Mouse (Mus musculus) limb, embryonic 11.5 days (tissue): Measurements from ENCODE around the gene 9130213A22Rik. TPM values are rescaled to one million over a fixed set of nuclear protein-coding genes. Genes with fewer than 3 reads are reported as not detected.

ENCODE experiments used
- ATAC-seq: fragments of 200-750 bp; cut with Nextera tagmentation; 2 replicates; pipeline ENCODE4 v1.8.0; 2017; ENCODE audit warnings: low read depth; ENCODE audit not compliant: insufficient number of reproducible peaks, low FRiP score, low TSS enrichment
- DNase-seq: peaks from one replicate; pipeline ENCODE4 v3.0.0-alpha.2; 2015; ENCODE audit warnings: low spot score
- H3K27ac ChIP-seq: fragments of 300-500 bp; sonication (generic); replicated peaks from 2 replicates; pipeline ENCODE4 v1.5.1; 2014; ENCODE audit warnings: low read depth, mild to moderate bottlenecking, low read length
- H3K27me3 ChIP-seq: fragments of 300-500 bp; sonication (generic); 2 replicates; pipeline ENCODE4 v1.6.1; 2014; ENCODE audit warnings: mild to moderate bottlenecking, low read length, mixed read lengths; ENCODE audit not compliant: control insufficient read depth, insufficient read depth
- H3K36me3 ChIP-seq: fragments of 300-500 bp; sonication (generic); 2 replicates; pipeline ENCODE4 v1.6.1; 2014; ENCODE audit warnings: mild to moderate bottlenecking, low read length, moderate library complexity, mixed read lengths; ENCODE audit not compliant: control insufficient read depth, insufficient read depth
- H3K4me1 ChIP-seq: fragments of 300-500 bp; sonication (generic); 2 replicates; pipeline ENCODE4 v1.6.1; 2014; ENCODE audit warnings: low read length, mixed read lengths; ENCODE audit not compliant: control insufficient read depth, insufficient read depth
- H3K4me2 ChIP-seq: fragments of 300-500 bp; sonication (generic); 2 replicates; pipeline ENCODE4 v1.6.1; 2014; ENCODE audit warnings: low read depth, mild to moderate bottlenecking, moderate library complexity; ENCODE audit not compliant: severe bottlenecking
- H3K4me3 ChIP-seq: fragments of 300-500 bp; sonication (generic); 2 replicates; pipeline ENCODE4 v1.5.1; 2014; ENCODE audit warnings: low read depth, low read length
- H3K9ac ChIP-seq: fragments of 300-500 bp; sonication (generic); 2 replicates; pipeline ENCODE4 v1.6.1; 2014; ENCODE audit warnings: mild to moderate bottlenecking, low read length
- H3K9me3 ChIP-seq: fragments of 300-500 bp; sonication (generic); 2 replicates; pipeline ENCODE4 v1.6.1; 2016; ENCODE audit warnings: low read length; ENCODE audit not compliant: control insufficient read depth
- WGBS: fragments of 180-500 bp; shearing (Covaris S2); extraction: QIAGEN DNeasy Blood & Tissue Kit; methylation state at CpG from one replicate; pipeline ENCODE4 v1.1.7; 2014; 5-methylcytosine and 5-hydroxymethylcytosine counted together
- polyA plus RNA-seq: library from polyadenylated mRNA; unstranded; fragments of >200 nt; fragmentation: Nextera tagmentation; extraction: Ambion mirVana; gene quantifications from 2 replicates; pipeline ENCODE4 v1.2.1, GENCODE M21; 2014

Gene 9130213A22Rik
- polyA plus RNA-seq, 1 experiment from 2014 or later = 0.19 TPM

- H3K9ac ChIP-seq = peak within 1 kb of the TSS; percentile 80
- H3K9me3 ChIP-seq = no peaks in the 10 kb centered on the region
- DNase-seq = peak; percentile 95
- no peaks in the 10 kb centered on the region for H3K27me3 ChIP-seq
- H3K27ac ChIP-seq = peak within 1 kb of the TSS; percentile 53; the same call in 1 of the 2 replicates
- peak; percentile 83 for ATAC-seq
- no peaks in the 10 kb centered on the region for H3K36me3 ChIP-seq
- peaks cover 13% of the 10 kb centered on the region for H3K4me1 ChIP-seq
- H3K4me3 ChIP-seq = peak within 1 kb of the TSS; percentile 50
- peak within 1 kb of the TSS; percentile 74 for H3K4me2 ChIP-seq
- under 1% methylated on average over 47 of the region's 47 CpGs for WGBS
Observed at GRCm38 (mm10) chr11:69070590-69071222, 51.7 kb downstream of the 9130213A22Rik start, which contains the start of gene Tmem107. Gene Tmem107 (plus strand): TSS chr11:69070806.

DNA sequence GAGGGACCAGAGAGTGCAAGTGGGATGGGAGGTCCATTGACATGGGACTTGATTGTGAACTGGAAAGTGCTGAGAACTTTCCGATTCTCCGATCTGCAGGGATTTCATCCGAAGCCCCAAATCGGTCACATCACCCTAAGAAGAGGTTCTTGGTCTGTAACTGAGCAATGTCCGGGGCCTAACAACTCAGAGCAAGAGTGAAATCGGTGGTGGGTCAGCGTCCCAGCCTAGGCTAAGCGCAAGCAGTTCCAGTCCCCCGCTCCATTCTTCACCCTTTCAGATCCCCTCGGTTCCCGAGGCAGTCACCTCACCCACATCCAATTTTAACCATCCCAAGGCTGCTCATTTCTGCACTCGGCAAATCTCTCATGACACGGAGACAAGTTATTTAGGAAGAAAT is 52.3 kb downstream of the 9130213A22Rik start:
- DNase-seq (no peak), ATAC-seq (no peak)
- no peaks in the 10 kb centered on the region for H3K27me3 ChIP-seq
- no peaks in the 10 kb centered on the region for H3K36me3 ChIP-seq
- peak overlapping the region; percentile 80 for H3K9ac ChIP-seq
- H3K9me3 ChIP-seq = no peaks in the 10 kb centered on the region
- H3K27ac ChIP-seq = peak overlapping the region; percentile 53; the same call in 1 of the 2 replicates
- H3K4me1 ChIP-seq = peaks cover 13% of the 10 kb centered on the region
- WGBS = under 1% methylated on average over 13 of the region's 13 CpGs
- H3K4me3 ChIP-seq = peak overlapping the region; percentile 50
- H3K4me2 ChIP-seq = peak overlapping the region; percentile 74

Other genes starting within 250 kb of the 9130213A22Rik start
- not detected in 2 replicates for gene Rnf222, start 234.0 kb downstream of the 9130213A22Rik start, polyA plus RNA-seq
- 1,145 and 1,149 TPM in 2 replicates for gene Rpl26, start 221.0 kb downstream of the 9130213A22Rik start, polyA plus RNA-seq
- not detected in 2 replicates for gene Odf4, start 195.5 kb downstream of the 9130213A22Rik start, polyA plus RNA-seq
- 6.7 and 7.7 TPM in 2 replicates for gene Arhgef15, start 165.1 kb downstream of the 9130213A22Rik start, polyA plus RNA-seq
- gene Slc25a35, start 154.5 kb downstream of the 9130213A22Rik start, polyA plus RNA-seq = 2.6 and 3.0 TPM in 2 replicates
- 82.6 and 84.4 TPM in 2 replicates for gene Rangrf, start 147.4 kb downstream of the 9130213A22Rik start, polyA plus RNA-seq
- gene Pfas, start 114.1 kb downstream of the 9130213A22Rik start, polyA plus RNA-seq = 43.6 and 48.8 TPM in 2 replicates
- gene Ctc1, start 106.7 kb downstream of the 9130213A22Rik start, polyA plus RNA-seq = 80.4 and 83.1 TPM in 2 replicates
- 171 and 178 TPM in 2 replicates for gene Aurkb, start 76.9 kb downstream of the 9130213A22Rik start, polyA plus RNA-seq
- 6.2 and 7.0 TPM in 2 replicates for gene Borcs6, start 62.9 kb downstream of the 9130213A22Rik start, polyA plus RNA-seq
- 34.6 and 36.7 TPM in 2 replicates for gene Tmem107, start 51.8 kb downstream of the 9130213A22Rik start, polyA plus RNA-seq
- 64.2 and 73.3 TPM in 2 replicates for gene Vamp2, start 34.1 kb downstream of the 9130213A22Rik start, polyA plus RNA-seq
- gene Per1, start 27.4 kb downstream of the 9130213A22Rik start, polyA plus RNA-seq = 8.0 and 9.1 TPM in 2 replicates
- gene Hes7, start 2.2 kb downstream of the 9130213A22Rik start, polyA plus RNA-seq = 0.54 and 0.65 TPM in 2 replicates
- gene Aloxe3, start 3.3 kb upstream of the 9130213A22Rik start, polyA plus RNA-seq = 0.17 and 0.25 TPM in 2 replicates
- gene Alox12b, start 34.4 kb upstream of the 9130213A22Rik start, polyA plus RNA-seq = 0.05 TPM in 1 of 2 replicates, not detected in the other
- gene Alox8, start 75.3 kb upstream of the 9130213A22Rik start, polyA plus RNA-seq = 0.07 TPM in 1 of 2 replicates, not detected in the other
- not detected in 2 replicates for gene Gucy2e, start 114.4 kb upstream of the 9130213A22Rik start, polyA plus RNA-seq
- gene Cntrob, start 201.2 kb upstream of the 9130213A22Rik start, polyA plus RNA-seq = 23.4 and 24.5 TPM in 2 replicates
- gene Trappc1, start 201.4 kb upstream of the 9130213A22Rik start, polyA plus RNA-seq = 149 and 161 TPM in 2 replicates
- gene Kcnab3, start 203.7 kb upstream of the 9130213A22Rik start, polyA plus RNA-seq = 2.2 TPM in 2 replicates
- gene Rnf227, start 217.9 kb upstream of the 9130213A22Rik start, polyA plus RNA-seq = 25.0 and 28.5 TPM in 2 replicates
- gene Chd3, start 246.8 kb upstream of the 9130213A22Rik start, polyA plus RNA-seq = 58.6 and 68.0 TPM in 2 replicates